Mouse (Mus musculus) neutrophil, adult 5-6 weeks (primary cell): ENCODE measurements at regions not wholly inside any gene's neighbourhood (a gene's known extent, or its start where the extent isn't known, plus 50 kb on each side); places are given as distances from the start of the nearest gene placed in this dataset.
"Not testable (repeated sequence)": the region's sequence is repeated elsewhere in the genome, so short reads cannot be mapped to it uniquely, and the experiment has no call there.

Experiments used
- ATAC-seq: fragments of 151-379, 151-347 bp; 2 replicates; pipeline ENCODE4 v1.8.0; 2017; ENCODE audit warnings: mild to moderate bottlenecking, moderate TSS enrichment; ENCODE audit not compliant: insufficient number of reproducible peaks, poor library complexity, low FRiP score, severe bottlenecking; ENCODE audit errors: extremely low read depth

DNA sequence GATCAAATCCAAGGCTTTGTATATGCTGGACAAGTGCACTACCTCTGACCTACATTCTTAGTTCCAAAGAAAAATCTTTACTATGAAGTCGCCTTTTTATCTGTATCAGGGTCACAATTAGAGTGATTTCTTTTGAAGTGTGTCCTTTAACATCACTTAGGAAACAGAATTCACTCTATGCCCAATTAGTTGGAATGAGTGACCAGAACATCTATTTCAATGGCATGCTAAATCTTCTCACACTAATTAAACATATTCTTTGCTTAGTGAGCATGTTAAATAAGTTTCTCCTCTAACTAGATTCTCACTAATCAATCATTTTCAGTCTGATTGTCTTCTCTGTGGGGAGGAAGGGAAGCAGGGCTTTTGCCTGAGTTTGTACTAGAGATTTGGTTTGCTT, 84.9 kb downstream of the Arl6ip6 start:
- ATAC-seq = no peak

DNA sequence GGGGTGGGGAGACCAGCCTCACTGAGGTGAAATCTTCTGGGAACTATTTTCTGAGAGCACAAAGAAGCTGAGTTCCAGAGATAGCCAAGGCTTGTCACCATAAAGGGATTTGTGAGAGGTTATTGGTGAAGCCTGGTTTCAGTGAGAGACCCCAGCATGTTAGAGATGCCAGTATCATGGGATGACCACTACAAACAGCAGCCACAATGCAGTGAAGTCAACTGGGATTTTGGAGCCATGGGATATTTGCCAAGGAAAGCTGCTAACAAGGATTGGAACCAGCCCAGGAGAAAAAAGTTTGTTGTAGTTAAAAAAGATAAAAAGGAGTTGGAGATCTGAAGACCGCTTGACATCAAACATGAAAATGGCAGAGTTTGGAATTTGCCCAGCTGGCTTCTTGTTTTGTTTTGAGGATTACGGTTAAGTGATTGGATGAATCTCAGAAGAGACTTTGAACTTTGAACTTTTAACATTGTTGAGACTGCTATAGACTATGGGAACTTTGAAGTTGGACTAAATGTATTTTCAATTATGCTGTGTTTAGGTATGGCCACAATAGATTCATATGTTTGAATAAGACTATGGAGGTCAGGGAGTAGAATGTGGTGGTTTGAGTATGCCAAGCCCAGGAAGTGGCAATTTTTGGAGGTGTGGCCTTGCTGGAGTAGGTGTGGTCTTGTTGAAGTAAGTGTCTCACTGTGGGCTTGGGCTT, 110.3 kb downstream of the Arl6ip6 start:
- no peak for ATAC-seq

DNA sequence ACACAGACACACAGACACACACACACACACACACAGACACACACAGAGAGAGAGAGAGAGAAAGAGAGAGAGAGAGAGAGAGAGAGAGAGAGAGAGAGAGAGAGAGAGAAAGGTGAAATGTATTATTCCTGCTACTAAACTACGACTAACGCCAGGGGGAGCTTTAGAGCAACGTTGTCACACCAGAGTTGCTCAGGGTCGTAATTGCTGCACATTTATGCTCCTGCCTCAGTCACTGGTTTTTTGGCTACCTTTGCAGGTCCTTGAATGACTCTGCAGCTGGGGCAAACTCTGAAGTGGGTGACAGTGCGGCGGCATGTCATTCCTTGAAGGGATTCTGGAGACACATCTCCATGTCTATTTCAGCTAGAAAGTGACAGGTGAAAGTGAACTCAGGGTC, 139.2 kb downstream of the Arl6ip6 start:
- ATAC-seq = no peak

- ATAC-seq = no peak
Measured at GRCm38 (mm10) chr2:53359026-53359425, 167.5 kb downstream of the Arl6ip6 start.

GRCm38 (mm10) chr2:53382348-53382747, 190.8 kb downstream of the Arl6ip6 start:
- ATAC-seq = no peak

- no peak for ATAC-seq
Measured at GRCm38 (mm10) chr2:53384545-53385176, 193.1 kb downstream of the Arl6ip6 start.

DNA sequence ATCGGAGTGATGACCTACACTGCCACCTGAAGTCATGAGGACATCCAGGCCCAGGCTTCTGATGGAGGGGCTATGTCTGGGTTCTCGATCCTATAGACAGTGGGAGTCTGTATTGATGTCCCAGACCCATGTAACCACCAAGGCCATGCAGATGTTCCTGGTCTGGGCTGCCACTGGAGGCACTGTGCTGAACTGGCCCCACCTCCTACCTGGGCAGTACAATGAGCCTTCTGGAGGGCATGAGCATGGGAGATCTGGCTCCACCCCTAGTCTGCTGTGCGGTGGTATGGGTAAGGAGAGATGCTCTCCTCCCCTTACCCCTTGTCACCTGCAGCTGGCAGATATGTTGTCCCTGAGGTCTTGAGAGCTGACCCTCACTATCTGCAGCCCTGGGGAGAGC, 197.1 kb downstream of the Arl6ip6 start:
- no peak for ATAC-seq

DNA sequence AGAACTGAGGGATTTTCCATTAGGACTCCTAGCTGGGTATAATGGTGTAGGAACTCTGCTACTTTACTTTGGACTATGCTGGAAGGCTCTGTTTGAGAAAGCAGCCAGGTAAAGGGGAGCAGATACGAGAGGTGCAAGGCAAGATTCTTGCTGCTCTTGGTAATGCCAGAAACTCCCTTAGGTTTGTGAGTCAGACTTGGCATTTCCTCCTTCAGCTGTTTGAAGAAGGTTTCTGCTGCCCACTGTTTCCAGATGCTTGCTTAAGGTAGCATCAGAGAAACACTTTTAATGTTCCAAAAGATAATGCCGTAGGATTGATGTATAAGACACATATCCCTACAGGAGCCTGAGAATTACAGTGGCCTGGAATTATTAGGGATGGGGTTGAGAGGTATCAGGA, 222.9 kb downstream of the Arl6ip6 start:
- no peak for ATAC-seq

GRCm38 (mm10) chr2:53437046-53437815, 245.7 kb downstream of the Arl6ip6 start:
- ATAC-seq = no peak

- not testable (repeated sequence) for ATAC-seq
Measured at GRCm38 (mm10) chr2:53440301-53440700, 248.8 kb downstream of the Arl6ip6 start.

DNA sequence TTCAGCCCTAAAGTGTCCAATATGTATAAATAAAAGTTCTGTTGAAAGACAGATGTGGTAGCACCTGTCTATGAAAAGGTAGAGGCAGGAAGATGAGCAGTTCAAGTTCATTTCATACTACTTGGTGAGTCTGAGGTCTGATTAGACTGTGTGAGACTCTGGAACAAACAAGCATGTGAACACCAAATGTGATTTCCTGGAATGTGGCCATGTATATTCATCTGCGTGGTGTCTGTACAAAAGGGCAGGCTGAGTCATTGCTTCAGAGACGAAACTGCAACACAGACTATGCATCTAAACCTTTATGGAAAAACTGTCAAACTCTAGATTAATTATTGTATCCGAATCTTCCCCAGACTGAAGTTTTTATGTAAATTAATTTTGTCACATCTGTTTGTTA, 268.7 kb downstream of the Arl6ip6 start:
- ATAC-seq = no peak

DNA sequence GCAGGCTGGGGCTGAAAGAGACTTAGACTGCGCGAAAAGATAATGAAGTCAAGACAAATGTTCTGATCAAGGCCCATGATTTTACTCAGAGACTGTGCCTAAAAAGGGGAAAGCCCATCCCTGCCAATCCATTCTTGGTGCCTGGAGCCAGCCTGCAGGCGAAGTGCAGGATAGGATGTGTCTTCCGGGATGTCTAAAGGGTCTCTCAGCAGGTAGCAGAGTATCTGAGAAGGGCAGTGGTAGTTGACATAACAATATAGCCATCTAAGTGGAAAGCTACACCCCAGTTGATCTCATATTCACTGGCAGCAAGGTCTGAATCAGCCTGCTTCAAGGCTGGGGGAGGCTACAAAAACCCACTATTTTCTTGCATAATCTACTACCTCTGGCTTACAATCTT, 282.9 kb downstream of the Arl6ip6 start:
- no peak for ATAC-seq

- ATAC-seq = not testable (repeated sequence)
Measured at GRCm38 (mm10) chr2:53479051-53479450, 287.5 kb downstream of the Arl6ip6 start.

DNA sequence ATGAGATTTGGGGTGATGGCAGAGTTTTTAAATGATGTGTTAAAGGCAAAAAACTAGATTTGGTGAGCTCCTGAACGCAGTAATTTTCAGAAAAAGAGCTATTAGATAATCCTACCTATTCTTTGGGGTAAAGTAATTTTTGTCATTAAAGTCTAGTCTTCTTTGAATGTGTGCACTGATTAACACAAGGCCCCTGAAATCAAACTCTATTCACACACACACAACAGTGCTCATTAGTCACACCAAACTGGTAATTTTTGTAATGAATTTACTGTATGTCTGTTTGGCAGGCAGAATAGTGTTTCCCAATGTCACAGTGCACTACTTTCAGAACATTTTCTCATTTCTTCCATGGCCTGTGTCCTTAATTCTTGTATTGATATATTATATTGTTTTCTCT, 296.8 kb downstream of the Arl6ip6 start:
- ATAC-seq = no peak

DNA sequence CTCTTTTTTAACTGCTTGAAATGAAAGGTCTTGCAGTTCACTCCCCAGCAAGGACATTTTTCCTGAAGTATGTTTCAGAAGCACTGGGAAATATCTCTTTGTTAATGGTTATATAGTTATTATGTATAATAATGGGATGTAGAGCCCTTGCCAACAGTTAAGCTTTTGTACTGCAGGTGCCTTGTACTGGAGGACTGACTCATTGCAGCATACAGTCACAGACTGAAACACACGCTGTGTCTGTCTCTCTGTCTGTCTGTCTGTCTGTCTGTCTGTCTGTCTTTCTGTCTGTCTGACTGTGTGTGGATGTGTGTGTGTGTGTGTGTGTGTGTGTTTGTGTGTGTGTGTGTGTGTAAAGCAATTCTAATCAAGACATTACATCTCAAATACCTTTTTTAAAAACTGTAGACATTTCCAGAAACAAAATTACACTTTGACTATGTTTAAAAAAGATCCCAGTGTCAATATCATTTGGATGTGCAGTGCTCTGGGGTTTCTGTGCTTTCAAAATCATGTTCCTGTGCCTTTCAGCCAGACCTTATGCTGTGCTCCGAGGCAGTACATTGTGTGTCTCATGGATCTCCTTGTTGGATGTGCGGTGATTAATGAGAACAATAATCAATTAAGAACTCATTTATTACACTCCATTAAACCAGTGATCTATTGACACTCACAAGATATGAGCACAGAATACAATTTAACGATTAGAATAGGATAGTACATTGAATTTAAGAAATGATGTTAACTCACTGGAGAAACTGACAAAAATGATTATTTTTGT, 299.5 kb downstream of the Arl6ip6 start:
- no peak for ATAC-seq

GRCm38 (mm10) chr2:53492788-53493187, 301.3 kb downstream of the Arl6ip6 start:
- no peak for ATAC-seq

- ATAC-seq = no peak
Measured at GRCm38 (mm10) chr2:53501657-53502274, 310.2 kb downstream of the Arl6ip6 start.

GRCm38 (mm10) chr2:53502275-53502667, 310.7 kb downstream of the Arl6ip6 start:
- no peak for ATAC-seq

DNA sequence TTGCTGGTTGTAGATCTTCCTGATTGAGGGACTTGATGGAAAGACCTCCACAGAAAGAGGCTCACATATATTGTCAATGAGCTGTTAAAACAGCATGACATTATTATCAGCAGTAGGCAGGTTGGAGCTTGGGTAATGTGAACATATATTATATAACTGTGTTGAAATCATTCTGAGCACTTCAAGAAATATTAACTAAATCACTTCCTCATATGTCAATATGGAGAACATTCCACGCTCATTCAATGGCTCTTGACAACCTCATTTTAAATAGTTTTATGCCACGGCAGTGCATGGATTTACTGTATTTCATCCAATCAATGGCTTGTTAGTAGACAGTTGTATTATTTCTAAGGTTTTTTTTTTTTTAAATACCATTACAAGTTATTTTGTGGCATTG, 350.6 kb downstream of the Arl6ip6 start:
- no peak for ATAC-seq
